Mouse (Mus musculus) common myeloid progenitor, adult 5-6 weeks (primary cell): ENCODE data around the gene Nod2. TPM values are rescaled to one million over a fixed set of nuclear protein-coding genes. Genes with fewer than 3 reads are reported as not detected.

Experiments used
- ATAC-seq: replicated peaks from 2 replicates; pipeline ENCODE4 v1.8.0; 2016; ENCODE audit warnings: low read depth, mild to moderate bottlenecking, moderate TSS enrichment, inconsistent platforms; ENCODE audit not compliant: poor library complexity, severe bottlenecking
- total RNA-seq: library from RNA; stranded (forward); fragments of 200-1000, 187-1606 nt; gene quantifications from 2 replicates; pipeline ENCODE4 v1.2.3, GENCODE M21; 2017

The Nod2 gene
- total RNA-seq, 1 experiment from 2014 or later: 0.14 TPM

DNA sequence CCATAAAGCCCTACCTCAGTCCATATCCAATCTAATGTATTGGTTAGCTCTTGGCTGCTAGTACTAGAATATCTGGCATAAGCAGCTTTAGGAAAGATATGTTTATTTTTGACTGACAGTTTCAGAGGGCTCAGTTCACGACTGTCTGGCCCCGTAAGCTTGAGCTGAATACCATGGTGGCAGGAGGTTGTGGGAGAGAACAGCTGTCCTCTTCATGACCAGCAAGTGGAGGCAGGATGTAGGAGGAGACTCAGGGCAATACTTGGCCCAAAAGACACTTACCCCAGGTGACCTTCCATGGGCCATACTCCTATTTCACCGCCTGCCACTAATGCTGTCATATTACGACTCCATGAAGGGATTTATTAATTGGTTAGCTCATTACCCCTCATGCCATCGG lies 26.7 kb downstream of the Nod2 start:
- no peak for ATAC-seq

DNA sequence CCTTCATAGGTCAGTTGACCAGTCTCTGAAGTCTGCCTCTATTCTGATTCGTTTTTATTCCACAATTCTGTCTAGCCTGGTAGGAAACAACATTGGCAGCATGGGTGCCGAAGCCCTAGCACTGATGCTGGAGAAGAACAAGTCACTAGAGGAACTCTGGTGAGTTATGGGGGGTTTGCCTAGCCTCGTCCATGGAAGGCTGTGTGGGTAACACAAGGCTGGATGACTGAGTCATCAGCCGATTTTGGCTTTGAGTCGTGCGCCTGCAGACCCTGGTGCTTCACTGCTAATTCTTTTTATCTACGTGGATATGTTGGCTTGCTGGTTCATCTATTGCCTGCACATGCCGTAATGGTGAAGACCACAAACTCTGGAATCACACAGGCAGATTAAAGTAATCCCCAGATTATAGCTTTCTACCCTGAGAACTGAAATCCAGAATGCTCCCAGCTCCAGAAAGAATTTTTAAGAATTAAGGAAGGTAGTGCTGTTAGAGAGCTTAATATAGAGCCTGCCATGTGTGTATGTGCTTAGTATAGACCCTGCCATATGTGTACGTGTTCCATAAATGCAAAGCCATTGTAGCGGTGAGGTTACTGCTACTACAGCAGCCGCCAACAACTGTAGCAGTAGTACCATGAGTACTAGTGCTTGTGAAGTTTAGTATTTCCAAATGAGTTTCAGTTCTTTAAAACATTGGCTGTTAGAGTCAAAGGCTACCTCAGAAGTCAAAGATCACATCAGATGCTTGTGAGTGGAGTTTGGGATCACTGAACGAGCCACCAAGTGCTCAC lies 28.5 kb downstream of the Nod2 start:
- ATAC-seq: no peak

DNA sequence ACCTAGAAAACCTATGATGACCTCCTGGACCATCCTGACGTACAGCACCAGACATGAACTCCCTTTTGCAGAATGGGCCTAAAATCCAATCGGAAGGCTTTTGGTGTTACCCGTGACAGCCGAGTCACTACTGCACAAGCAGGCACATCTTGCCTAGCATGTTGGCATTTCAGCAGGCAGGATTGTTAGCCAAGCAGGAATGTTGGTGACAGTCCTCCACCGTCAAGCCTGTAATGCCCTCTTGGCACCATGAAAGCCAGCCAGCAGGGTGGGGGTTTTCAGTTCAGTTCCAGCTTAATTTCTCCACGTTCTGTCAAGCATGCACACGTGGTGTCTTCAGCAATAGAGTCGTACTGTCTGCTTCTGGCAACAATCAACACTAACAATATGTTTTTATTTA lies 30.0 kb downstream of the Nod2 start:
- no peak for ATAC-seq

DNA sequence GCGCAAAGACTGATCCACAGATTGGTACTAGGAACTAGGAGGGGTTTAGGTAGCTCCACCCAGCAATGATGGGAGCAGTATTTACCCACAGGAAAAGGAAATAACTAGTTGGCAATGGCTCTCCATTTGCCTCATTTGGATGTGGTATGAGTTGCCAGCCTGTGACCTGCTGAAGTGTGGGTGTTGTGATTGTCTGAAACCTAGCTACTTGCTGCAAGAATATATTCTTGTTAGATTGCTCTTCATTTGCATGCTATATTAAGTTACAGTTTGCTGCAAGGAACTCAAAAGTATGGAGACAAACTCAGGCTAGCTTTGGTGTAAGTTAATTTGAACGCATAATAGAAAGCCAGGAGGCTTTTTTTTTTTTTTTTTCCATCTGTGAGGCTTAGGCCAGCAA lies 33.5 kb downstream of the Nod2 start:
- ATAC-seq: no peak

DNA sequence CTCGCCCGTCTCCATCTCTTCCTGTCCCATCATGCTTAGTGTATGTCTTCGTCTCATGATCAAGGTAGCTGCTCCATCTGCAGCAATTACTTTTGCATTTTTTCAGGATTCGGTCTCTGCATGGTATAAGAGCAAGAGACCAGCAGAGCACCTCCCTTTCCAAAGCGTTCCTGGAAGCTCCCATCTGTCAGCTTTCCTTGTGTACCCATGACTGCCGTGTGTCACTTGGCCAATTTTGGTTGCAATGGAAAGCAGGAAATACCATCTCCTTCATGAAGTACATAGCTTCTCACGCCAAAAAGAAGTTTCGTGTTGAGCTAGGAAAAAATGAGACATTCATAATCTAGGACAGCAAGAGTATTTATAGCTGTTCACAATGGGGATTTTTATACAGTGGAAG lies 33.9 kb downstream of the Nod2 start:
- no peak for ATAC-seq

DNA sequence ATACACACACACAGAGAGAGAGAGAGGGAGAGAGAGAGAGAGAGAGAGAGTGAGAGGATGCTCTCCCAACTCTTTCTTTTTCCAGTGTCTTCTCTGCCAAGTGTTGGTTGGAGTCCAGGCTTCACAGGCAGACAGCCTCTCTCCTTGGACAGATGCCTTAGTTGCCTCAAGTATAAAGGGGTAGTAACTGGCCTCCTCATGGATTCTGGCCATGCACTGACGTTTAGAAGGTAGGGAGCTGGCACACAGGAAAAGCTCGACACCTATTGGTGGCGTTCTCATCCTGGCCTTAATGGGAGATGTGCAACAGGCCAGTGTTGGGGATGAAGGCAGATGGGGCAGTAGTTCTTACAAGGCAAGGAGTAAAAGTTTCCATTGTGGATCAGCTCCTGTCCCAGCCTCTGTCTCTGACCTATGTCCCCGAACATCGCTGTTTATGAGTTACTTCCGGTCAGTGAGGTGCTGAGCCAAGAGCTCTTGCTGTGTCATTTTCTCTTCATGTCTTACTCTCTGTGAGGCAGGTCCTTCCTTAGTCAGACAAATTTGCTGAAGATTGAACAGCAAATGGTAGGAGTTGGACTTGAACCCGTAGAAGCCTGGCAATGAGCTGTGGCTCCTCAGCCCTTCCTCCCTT lies 36.7 kb downstream of the Nod2 start:
- ATAC-seq: no peak

DNA sequence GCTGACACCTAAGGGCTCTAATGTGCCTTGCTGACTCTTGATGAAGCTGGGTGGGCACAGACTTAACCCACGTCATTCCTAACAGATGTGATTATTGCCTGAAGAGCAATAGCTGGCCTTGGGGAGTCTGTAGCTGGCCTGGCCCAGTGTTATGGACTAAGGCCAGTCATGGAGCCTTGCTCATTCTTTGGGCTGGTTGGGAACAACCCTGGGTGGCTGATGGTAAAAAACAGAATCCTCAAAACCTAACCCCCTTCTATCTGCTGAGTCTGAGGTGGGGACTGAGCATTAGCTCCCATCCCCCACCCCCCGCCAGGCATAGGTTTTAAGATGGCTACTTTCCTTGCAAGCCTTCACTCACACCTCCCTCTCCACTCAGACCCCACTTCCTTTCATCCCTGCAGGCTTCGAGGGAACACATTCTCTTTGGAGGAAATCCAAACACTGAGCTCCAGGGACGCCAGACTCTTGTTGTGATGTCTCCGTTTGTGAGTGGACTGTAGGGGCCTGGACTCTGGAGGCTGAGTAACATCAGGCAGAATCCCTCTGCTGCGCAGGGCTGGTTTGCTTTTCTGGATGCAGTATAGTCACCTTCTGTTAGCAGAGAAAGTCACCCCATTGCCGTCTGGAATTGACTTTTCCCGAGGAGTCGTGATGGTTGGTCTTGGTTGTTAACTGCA lies 39.3 kb downstream of the Nod2 start:
- ATAC-seq: no peak

DNA sequence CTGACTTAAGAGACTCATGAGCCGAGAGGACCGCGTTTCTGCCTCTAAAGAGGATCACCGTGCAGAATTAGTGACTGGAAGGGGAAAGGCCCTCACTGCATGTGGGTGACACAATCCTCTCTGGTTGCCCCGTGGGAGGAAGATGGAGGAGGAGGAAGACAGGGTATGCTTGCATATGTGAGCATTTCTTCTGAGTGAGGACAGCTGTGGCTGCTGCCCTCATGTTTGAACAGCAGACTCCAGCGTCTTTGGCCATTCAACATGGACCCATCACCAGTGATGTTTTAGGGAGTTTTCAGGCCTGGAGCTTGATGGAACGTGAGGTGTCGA lies 39.8 kb downstream of the Nod2 start:
- no peak for ATAC-seq

DNA sequence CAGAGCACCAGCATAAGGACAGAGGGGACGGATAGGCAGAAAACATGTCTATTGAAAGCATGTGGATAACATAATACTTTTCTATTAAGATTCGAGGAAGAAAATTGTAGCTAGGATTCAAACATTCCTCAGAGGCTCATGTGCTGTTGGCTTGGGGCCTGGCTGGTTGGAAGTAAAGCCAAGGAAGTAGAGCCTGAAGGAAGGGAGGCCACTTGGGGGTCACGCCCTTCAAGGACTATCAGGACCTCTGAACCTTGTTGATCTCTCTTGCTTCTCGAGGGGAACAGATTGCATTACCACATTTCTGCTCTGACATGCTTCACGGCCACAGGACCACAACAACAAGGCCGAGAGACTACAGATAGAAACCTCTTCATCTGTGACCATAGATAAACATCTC lies 42.0 kb downstream of the Nod2 start:
- no peak for ATAC-seq

DNA sequence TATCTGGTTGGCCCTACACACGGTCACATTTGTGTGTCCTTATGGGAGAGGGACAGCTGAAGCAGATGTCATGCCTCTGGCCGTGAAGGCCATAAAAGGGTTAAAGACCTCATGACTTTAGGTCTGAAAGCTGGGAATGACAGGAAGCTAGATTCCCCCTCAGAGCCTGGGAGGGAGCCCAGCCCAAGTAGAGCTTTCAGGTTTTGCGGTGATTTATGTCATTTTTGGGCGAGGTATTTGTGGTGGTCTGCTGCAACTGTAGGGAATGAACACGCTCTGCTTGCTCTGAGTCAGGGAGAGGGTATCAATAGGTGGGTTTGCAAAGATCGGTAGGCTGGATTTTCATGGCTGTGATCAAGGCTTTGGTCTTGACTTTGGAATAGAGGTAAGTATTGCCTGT lies 42.8 kb downstream of the Nod2 start:
- no peak for ATAC-seq

DNA sequence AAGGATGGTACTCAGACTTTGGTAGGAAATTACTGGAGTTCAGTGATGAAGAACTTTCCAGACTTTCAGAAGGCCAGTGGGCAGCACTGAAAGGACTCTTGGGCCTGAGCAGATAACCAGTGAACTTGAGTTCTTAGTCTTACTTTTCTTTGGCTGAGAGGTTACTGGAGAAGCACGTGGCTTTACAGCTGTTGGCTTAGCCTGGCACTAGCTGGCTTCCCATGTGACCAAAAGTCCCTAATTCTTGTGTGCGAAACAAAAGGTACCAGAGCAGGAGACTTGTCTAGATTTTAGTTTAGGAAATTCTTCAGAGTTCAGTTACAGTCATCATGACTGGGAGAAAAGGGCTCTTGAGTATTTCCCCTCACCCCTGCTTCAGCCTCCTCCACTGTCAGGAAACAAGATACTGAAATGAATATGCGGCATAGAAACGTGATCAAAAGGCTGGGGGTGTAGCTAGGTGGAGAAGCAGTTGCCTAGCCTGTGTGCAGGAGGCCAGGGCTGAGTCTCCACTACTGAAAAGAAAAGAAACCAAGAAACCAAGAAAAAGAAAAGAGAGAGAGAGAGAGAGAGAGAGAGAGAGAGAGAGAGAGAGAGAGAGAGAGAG lies 44.3 kb downstream of the Nod2 start:
- no peak for ATAC-seq

DNA sequence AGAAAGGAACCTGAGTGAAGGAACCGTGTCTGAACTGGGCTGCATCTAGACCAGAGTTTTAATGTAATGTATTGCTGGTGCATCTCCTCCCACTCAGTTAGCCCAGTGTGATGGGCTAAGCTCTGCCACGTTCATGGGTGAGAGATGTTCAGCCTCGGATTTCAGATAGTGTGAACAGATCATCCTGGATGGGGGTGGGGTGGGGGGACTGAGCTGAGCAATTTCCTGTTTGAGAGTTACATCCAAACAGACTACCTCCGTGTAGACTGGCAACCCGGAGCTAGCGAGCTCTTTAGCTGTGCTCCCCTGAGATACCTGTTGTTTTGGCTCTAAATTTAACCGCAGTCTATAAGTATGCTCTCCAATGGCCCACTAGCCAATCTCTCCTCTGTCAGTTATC lies 44.8 kb downstream of the Nod2 start:
- no peak for ATAC-seq

DNA sequence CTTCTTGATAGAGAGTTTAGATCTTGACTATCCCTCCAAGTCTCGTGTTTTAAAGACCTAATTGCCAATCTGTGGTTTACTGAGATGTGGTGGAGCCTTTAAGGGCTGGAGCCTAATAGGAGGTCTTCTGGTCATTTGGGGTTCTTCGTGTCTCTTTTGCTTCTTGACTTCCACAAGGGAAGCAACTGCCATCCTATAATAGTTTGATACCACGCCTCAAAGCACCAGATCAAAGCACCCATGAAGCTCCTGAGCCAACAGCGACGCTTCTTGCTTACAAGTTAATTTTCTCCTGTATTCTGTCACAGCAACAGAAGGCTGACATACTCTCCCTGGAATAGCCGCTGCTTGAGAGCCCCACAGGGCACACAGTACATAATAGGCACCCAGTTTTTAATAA lies 45.8 kb downstream of the Nod2 start:
- no peak for ATAC-seq

DNA sequence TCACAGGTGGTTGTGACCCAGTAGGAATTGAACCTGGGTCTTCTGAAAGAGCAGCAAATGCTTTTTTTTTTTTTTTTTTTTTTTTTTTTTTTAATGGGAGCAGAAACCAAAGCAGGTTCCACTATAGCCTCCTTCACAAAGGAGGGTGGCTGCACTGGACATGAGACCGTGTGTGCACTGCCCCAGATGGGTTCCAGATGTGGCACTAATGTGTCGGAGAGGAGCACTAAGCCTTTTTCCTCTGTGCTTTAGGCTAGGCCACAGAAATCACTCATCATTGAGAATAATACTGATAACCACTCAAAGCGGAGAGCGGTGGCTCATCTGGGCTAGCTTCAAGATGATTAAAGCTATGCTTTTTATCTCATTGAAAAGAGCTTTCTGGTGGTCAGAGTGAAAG lies 46.3 kb downstream of the Nod2 start:
- no peak for ATAC-seq

DNA sequence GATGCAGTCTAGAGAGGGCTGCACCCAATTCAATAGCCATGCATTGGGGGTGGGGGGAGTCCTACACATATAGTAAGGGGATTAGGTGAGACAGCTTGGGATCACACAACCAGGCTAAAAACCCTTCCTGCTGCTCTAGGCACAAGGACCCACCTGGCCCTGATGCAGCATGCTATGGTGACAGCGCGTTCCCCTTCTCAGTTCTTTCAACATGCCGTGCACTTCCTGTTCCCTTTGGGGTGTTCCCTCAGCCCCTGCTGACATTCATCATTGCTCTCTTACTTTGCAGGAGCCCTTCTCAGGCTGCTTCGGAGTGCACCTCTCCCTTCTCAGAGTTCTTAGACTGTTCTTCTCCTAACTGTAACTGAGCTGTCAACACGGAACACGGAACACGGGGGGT lies 47.2 kb downstream of the Nod2 start:
- peak; percentile 24; the same call in 1 of the 2 replicates for ATAC-seq

DNA sequence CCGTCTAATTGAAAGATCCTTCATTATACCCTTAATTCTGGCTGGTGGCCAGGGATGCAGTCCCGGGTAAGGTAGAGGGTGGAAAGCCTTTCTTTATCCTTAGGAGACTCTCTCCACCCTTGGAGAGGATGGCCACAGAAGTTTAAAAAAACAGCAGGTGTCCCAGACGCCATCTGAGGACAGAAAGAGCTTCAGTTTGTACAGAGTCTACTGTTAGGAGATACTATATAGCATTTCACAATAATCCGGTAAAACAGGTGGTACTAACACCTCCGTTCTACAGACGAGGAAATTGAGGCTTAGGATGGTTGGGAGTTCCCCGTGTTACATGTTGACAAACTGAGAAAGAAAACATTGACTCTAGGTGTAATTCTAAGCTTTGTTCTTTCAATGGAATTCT lies 49.1 kb downstream of the Nod2 start:
- no peak for ATAC-seq

DNA sequence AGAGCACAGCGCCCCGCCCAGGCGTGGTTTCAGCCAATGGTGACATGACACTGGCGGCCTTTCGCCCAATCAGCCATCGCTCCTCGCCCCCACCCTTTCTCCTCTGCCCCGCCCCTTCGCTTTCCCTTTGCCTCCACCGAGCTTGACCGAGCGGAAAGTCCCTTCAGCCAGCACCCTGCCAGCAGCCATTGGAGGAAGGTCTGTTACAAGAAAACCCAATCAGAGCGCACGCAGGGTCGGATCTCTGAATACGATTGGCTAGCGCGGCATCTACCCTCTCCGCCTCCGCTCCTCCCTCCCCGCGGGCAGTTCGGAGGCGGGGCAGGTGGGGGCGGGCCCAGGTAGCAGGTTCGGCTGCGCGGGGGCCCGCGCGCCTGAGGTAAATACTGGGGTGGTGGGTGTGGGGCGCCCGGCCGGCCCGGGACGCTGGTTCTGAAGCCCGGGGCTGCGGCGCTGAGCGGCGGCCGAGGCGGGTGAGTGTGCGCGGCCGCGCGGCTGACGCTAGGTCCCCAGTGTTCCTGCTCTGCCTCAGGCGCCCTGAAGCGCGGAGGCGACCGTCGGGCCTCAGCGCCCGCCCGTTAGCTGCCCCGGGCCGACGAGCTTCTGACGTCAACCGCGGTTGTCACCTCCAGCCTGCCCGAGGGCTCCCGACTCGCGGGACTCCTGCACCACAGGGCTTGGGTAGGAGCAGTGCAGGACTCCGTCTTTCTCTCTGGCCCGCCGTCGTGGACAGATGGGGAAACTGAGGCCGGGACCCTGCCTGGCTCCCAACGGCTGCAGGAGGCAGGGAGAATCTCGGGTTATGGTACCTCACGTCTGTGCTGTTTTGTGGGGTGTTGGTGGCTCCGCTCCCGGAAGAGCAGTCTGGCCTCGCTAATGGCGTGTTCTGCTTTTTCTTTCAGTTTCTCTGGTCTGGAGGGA lies 49.9 kb downstream of the Nod2 start, which contains the start of gene Cyld:
Gene Cyld (plus strand): TSS at position 308 of the 921 bp plus-strand sequence.
- peak; percentile 92 for ATAC-seq

DNA sequence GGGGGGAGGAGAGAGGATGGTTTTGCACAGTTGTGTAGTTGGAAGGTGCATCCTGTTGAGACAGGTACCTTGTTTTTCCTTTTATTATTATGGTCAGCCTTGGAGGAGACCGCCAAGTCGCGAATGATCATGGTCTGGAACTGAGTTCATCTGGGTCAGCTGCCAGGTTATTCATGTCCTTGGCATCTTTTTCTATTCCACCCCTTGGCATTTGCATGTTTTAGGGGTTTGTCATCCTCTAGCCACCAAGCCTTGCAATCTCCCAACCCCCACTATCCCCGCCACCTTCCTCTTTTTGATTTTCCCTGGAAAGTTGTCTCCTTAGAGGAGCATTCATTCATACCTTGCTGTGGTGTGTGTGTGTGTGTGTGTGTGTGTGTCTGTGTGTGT lies 50.5 kb downstream of the Nod2 start:
- no peak for ATAC-seq

DNA sequence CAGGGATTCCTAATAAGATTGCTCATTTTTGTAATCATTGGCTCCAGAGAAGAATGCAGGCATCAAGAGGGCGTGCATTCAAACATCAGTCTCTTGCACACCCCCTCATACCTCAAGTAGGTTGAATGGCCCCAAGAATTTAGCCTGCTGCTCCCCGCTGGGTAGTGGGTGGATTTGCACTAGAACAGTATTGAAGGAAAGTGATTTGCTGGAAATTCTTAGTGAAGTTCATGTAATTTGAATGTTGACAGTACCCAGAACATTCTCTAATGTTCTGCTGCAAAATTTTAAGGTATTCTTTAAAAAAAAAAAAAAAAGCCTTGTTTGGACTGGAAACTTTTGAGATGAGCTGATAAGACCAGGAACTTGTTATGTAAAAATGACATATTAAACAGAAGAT lies 50.9 kb downstream of the Nod2 start:
- no peak for ATAC-seq

DNA sequence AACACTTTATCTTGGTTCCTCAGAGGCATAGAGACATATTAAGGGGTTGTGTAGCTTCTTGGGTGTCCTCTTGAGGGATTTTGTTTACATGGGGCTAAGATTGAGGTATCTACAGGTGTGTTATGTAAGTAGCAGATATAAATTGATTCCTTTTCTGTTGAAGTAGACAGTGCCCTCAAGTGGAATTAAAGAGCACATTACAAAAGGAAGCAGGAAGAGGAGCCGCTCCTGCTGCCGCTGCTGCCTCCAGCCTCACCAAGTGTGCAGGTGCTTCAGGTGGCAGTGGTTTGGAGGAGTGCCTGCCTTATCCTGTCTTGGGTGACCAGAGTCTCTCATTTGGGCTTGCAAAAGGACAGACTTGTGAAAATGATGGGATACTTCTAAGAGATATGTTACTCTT lies 54.5 kb downstream of the Nod2 start:
- ATAC-seq: no peak
